Comparison of ENCODE assay signal across 8 mouse cellular contexts in genomic region chr1:106711356-106712125, GRCm38 (mm10). TPM values are rescaled to one million over a fixed set of nuclear protein-coding genes. Genes with fewer than 3 reads are reported as not detected.
DNase-seq lines count a peak whose midpoint lies in the region; ATAC-seq and TF ChIP-seq lines count a peak whose summit lies in the region.

No protein-coding gene starts in this region.

- H3K4me3 ChIP-seq in left cerebral cortex, adult 2 months: peak overlapping the region; percentile 84
- peak overlapping the region; percentile 75 for H3K4me3 ChIP-seq in embryonic facial prominence, embryonic 14.5 days (ENCODE audit: low read depth, low read length)
- peak overlapping the region; percentile 85 for H3K4me3 ChIP-seq in intestine, postnatal 0 days (ENCODE audit: low read depth, low read length)
- H3K4me3 ChIP-seq in midbrain, postnatal 0 days (ENCODE audit: low read depth, low read length): peak overlapping the region; percentile 82

- peaks cover 3% of the 10 kb centered on the region; the same call in 1 of the 2 replicates for H3K27me3 ChIP-seq in embryonic facial prominence, embryonic 14.5 days (replicated peaks; ENCODE audit: control insufficient read depth, insufficient read depth, low read length)
- no peaks in the 10 kb centered on the region for H3K27me3 ChIP-seq in intestine, postnatal 0 days (replicated peaks; ENCODE audit: control insufficient read depth, insufficient read depth, low read length)
- no peaks in the 10 kb centered on the region for H3K27me3 ChIP-seq in midbrain, postnatal 0 days (ENCODE audit: insufficient read depth, low read length)

- H3K9me3 ChIP-seq in embryonic facial prominence, embryonic 14.5 days (ENCODE audit: control insufficient read depth, low read length): no peaks in the 10 kb centered on the region
- H3K9me3 ChIP-seq in intestine, postnatal 0 days (ENCODE audit: control insufficient read depth): no peaks in the 10 kb centered on the region
- no peaks in the 10 kb centered on the region for H3K9me3 ChIP-seq in midbrain, postnatal 0 days (ENCODE audit: low read length)

- H3K4me2 ChIP-seq in embryonic facial prominence, embryonic 14.5 days (ENCODE audit: low read depth, low read length): peak overlapping the region; percentile 95
- peak overlapping the region; percentile 92 for H3K4me2 ChIP-seq in intestine, postnatal 0 days (replicated peaks; ENCODE audit: low read depth)
- H3K4me2 ChIP-seq in midbrain, postnatal 0 days (ENCODE audit: low read depth, low read length, poor library complexity, severe bottlenecking): peak overlapping the region; percentile 91

- H3K36me3 ChIP-seq in embryonic facial prominence, embryonic 14.5 days (ENCODE audit: control insufficient read depth, insufficient read depth, low read length): no peaks in the 10 kb centered on the region
- H3K36me3 ChIP-seq in intestine, postnatal 0 days (ENCODE audit: control insufficient read depth, insufficient read depth): no peaks in the 10 kb centered on the region
- no peaks in the 10 kb centered on the region for H3K36me3 ChIP-seq in midbrain, postnatal 0 days (ENCODE audit: insufficient read depth, low read length)

- TF ChIP-seq CTCF in left cerebral cortex, adult 2 months (IDR thresholded peaks at IDR 0.05): peak; percentile 17
- TF ChIP-seq CTCF in intestine, postnatal 0 days (IDR thresholded peaks at IDR 0.05; ENCODE audit: low read depth): peak; percentile 58
- peak; percentile 56 for TF ChIP-seq CTCF in midbrain, postnatal 0 days (IDR thresholded peaks at IDR 0.05)

- DNase-seq in left cerebral cortex, adult 2 months (ENCODE audit: extremely low spot score in 1 of 2, low spot score in 2 of 2): no peak
- DNase-seq in left cerebral cortex, postnatal 10 days (ENCODE audit: extremely low spot score in 1 of 2, low spot score in 2 of 2): no peak
- no peak for DNase-seq in embryonic facial prominence, embryonic 14.5 days (ENCODE audit: low spot score)
- peak; percentile 42 for DNase-seq in midbrain, postnatal 0 days (ENCODE audit: low spot score)
- DNase-seq in spleen, adult 18-20 months: no peak
- DNase-seq in cerebellum, postnatal 14 days: no peak
- DNase-seq in urinary bladder, adult 18-20 months (ENCODE audit: low spot score in 2 of 2): no peak

- no peak for ATAC-seq in embryonic facial prominence, embryonic 14.5 days (ENCODE audit: low read depth)
- no peak for ATAC-seq in intestine, postnatal 0 days
- no peak for ATAC-seq in midbrain, postnatal 0 days (ENCODE audit: low FRiP score)

- no peak overlapping the region for H3K27ac ChIP-seq in left cerebral cortex, adult 2 months
- no peak overlapping the region for H3K27ac ChIP-seq in embryonic facial prominence, embryonic 14.5 days (replicated peaks; ENCODE audit: low read depth, low read length)
- H3K27ac ChIP-seq in intestine, postnatal 0 days (ENCODE audit: low read depth, low read length): no peak overlapping the region
- no peak overlapping the region for H3K27ac ChIP-seq in midbrain, postnatal 0 days (ENCODE audit: low read depth, low read length)

- intact Hi-C loops in left cerebral cortex, adult 2 months (cut with DNase I): loop anchor here (1.0 to 10.0 kb wide), 6 partner anchors 45 to 647 kb away; partner anchors contain the start of gene Phlpp1
- intact Hi-C loops in left cerebral cortex, postnatal 10 days (cut with DNase I): loop anchor here (5.0 to 10.0 kb wide), 2 partner anchors 84 to 637 kb away; no protein-coding TSS in a partner anchor

- WGBS in embryonic facial prominence, embryonic 14.5 days: 57% methylated on average over 12 of the region's 12 CpGs
- 47% methylated on average over 12 of the region's 12 CpGs for WGBS in intestine, postnatal 0 days
- WGBS in midbrain, postnatal 0 days: 58% methylated on average over 12 of the region's 12 CpGs

- H3K9ac ChIP-seq in embryonic facial prominence, embryonic 14.5 days (ENCODE audit: low read depth, low read length): peak overlapping the region; percentile 90
- no peak overlapping the region; the same call in 1 of the 2 replicates for H3K9ac ChIP-seq in intestine, postnatal 0 days (ENCODE audit: low read depth, low read length)
- H3K9ac ChIP-seq in midbrain, postnatal 0 days (replicated peaks; ENCODE audit: low read length, poor library complexity, severe bottlenecking): 0 out of 2 replicates have a peak overlapping the region, but pooled peaks have one; percentile 5

- peaks cover 30% of the 10 kb centered on the region for H3K4me1 ChIP-seq in embryonic facial prominence, embryonic 14.5 days (ENCODE audit: control insufficient read depth, insufficient read depth, low read length)
- 0 out of 2 replicates have a peak, but pooled peaks cover 3% of the 10 kb centered on the region for H3K4me1 ChIP-seq in intestine, postnatal 0 days (replicated peaks; ENCODE audit: control insufficient read depth, insufficient read depth, low read length)
- H3K4me1 ChIP-seq in midbrain, postnatal 0 days (ENCODE audit: insufficient read depth, low read length): peaks cover 8% of the 10 kb centered on the region; the same call in 1 of the 2 replicates

RNA-seq across cellular contexts. Expression of gene Bcl2, which starts 2.5 kb away (rescaled TPM):
- 10 to 100 TPM; 14.5 to 17.5 TPM for total RNA-seq in left cerebral cortex, adult 2 months (2021)
- 10 to 100 TPM in 1 of 2 experiments, 1 to 10 TPM in 1; 9.6 to 10.9 TPM for total RNA-seq in left cerebral cortex, postnatal 10 days (2021)
- polyA plus RNA-seq in embryonic facial prominence, embryonic 14.5 days (2014; fragmentation: Nextera tagmentation; extraction: Ambion mirVana): 11.1 and 11.8 TPM in 2 replicates
- 3.4 and 3.9 TPM in 2 replicates for polyA plus RNA-seq in intestine, postnatal 0 days (2015; fragmentation: Nextera tagmentation; extraction: Ambion mirVana)
- 13.5 and 18.8 TPM in 2 replicates for total RNA-seq in midbrain, postnatal 0 days (2014; rRNA removed)
- 6.8 and 9.0 TPM in 2 replicates for polyA plus RNA-seq in midbrain, postnatal 0 days (2015; fragmentation: Nextera tagmentation; extraction: Ambion mirVana)

RNA-seq across cellular contexts. Expression of gene Kdsr, which starts 48.0 kb away (rescaled TPM):
- total RNA-seq in left cerebral cortex, adult 2 months (2021): 10 to 100 TPM; 26.4 to 28.3 TPM
- total RNA-seq in left cerebral cortex, postnatal 10 days (2021): 10 to 100 TPM; 23.2 to 27.0 TPM
- 13.4 and 15.6 TPM in 2 replicates for polyA plus RNA-seq in embryonic facial prominence, embryonic 14.5 days (2014; fragmentation: Nextera tagmentation; extraction: Ambion mirVana)
- 10.8 and 11.3 TPM in 2 replicates for polyA plus RNA-seq in intestine, postnatal 0 days (2015; fragmentation: Nextera tagmentation; extraction: Ambion mirVana)
- total RNA-seq in midbrain, postnatal 0 days (2014; rRNA removed): 10.6 and 14.3 TPM in 2 replicates
- polyA plus RNA-seq in midbrain, postnatal 0 days (2015; fragmentation: Nextera tagmentation; extraction: Ambion mirVana): 17.1 and 18.9 TPM in 2 replicates
